Mouse (Mus musculus): ENCODE results near the gene Ldhc.

DNA sequence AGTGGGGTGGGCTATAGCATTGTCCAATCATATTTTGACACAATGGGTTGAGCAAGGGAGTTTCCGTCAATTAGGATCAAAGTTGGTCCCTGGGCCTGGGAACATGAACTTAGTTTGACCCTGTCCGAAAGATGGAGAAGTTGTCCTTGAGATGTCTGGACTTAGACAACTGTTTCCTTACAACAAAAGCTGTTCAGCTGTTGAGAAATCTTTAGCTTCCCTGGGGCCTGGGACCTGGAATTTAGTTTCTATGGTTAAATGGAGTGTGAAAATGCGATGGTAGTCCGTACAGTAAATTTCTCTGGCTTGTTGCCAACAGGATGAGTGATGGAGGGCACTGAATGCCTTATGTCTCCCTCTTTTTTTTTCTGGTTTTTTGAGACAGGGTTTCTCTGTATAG, 61.1 kb downstream of the Ldhc start:
- no peak for TF ChIP-seq POLR2A (IDR thresholded peaks at IDR 0.05; ENCODE audit: low read depth, low read length)
- TF ChIP-seq CTCF (conservative IDR thresholded peaks at IDR 0.05; ENCODE audit: insufficient read depth, insufficient read length, low read depth, low read length): no peak
